Mouse (Mus musculus) skeletal muscle tissue, postnatal 0 days (tissue): ENCODE data around the gene Fam214b. TPM values are rescaled to one million over a fixed set of nuclear protein-coding genes. Genes with fewer than 3 reads are reported as not detected.

Source experiments
- polyA plus RNA-seq: library from polyadenylated mRNA; unstranded; fragments of >200 nt; fragmentation: Nextera tagmentation; extraction: Ambion mirVana; gene quantifications from 2 replicates; pipeline ENCODE4 v1.2.1, GENCODE M21; 2015

Fam214b gene
- polyA plus RNA-seq = 8.8 and 9.5 TPM in 2 replicates

DNA sequence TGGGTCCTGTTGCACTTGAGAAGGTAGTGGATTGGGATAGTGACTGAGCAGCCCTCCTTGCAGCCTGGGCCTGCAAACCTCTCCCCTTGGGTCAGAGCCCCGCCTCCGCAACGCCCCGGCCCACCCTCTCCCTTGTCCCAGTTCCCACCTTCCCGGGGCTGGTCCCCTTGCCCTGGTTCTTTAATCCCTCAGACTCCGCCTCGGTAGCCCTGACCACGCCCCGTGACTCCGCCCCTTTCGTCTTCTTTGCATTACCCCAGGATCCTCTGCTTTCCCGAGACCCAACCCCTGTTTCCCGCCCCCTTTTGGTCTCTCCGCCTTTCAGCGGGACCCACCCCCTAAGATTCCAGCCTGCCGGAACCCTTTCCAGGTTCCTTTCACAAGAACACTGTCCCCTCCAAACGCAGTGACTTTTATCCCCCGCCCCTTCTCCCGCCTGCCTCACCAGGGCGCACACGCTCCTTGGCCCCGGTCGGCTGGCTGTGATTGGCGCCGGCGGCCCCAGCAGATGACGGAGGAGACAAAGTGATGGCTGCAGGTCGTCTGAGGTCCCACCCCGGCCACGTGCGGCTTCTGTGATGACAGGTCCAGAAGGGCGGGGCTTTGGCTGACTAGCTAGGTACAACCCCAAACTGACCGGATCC, at the start of gene Fam214b:
Gene Fam214b, minus strand, starts transcription at position 562 of the 644 bp plus-strand sequence.

DNA sequence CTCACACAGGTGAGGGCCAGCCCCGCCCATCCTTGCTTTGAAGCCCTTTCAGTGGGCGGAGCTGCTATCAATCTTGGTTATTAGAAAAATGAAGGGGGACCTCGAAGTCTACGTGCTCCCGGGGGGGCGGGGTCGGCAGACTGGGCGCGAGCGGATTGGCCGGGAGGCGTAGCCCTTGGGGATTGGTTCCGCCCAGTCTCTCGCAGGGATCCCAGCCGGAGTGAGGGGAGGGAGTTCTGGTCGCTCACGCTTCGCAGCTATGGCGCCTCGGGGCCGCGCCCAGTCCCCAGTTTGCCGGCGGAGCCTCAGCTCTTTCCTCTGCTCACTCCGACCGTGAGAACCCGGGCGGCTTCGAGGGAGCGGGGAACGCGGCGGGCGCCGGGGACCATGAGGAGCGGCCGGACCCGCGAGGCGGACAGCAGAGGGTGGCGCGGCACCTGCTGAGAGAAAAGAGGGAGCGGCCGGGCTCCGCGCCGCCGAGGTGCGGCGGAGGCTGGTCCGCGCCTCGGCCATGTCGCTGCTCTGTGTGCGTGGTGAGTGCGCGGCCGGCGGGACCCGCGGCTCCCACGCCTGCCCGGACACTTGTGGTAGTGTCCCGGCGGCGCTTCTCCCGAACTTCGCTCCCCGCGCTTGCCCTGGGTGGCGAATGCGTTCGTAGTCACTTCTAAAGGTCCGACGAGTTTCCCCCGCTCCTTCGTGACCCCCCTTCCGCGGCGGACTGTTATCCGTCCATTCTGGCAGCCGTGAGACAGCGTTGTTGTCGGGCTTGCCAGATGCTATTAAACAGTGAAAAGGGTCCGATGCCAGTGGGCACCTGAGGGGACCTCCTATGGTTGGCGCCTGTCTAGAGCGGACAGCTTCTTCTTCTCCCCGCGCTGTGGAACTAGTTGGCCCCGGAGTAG, 13.0 kb upstream of the Fam214b start, which contains the start of gene Unc13b:
Gene Unc13b, plus strand, starts transcription at position 201 of the 902 bp plus-strand sequence.

DNA sequence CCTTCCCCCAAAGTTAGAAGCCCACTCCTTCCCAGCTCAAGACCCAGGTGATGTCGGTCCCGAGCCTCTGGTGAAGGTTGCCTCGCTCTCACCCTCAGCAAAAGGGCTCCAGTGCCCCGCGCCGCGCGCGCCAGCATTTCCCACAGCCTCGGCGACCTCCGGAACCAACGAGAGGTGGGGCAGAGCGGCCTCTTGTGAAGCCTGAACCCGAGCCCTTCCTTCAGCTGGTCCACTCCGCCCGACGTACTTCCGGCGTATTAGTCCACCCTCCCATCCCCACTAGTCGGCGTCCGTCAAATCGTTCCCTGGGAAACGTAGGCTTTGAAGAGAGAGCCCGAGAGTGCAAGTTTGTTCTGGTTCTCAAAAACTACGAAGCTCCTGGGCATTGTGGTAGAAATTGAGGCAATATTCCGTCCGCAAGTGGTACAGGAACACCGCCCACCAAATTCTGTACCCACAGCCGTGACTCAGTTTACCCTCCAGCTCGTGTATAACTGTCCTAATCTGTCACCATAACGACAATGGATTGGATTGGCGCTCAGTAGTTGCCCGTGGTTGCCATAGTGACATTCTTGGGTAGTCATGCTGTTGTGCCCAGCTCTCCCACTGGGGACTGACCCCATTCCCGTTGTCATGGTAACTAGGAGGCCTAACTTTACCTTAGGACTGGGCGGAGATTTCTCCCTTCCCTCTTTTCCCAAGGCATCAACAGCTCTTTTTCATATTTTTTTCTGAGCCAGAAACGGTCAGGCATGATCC, 14.6 kb downstream of the Fam214b start, which contains the start of gene Stoml2:
Gene Stoml2, minus strand, starts transcription at position 474 of the 759 bp plus-strand sequence.

DNA sequence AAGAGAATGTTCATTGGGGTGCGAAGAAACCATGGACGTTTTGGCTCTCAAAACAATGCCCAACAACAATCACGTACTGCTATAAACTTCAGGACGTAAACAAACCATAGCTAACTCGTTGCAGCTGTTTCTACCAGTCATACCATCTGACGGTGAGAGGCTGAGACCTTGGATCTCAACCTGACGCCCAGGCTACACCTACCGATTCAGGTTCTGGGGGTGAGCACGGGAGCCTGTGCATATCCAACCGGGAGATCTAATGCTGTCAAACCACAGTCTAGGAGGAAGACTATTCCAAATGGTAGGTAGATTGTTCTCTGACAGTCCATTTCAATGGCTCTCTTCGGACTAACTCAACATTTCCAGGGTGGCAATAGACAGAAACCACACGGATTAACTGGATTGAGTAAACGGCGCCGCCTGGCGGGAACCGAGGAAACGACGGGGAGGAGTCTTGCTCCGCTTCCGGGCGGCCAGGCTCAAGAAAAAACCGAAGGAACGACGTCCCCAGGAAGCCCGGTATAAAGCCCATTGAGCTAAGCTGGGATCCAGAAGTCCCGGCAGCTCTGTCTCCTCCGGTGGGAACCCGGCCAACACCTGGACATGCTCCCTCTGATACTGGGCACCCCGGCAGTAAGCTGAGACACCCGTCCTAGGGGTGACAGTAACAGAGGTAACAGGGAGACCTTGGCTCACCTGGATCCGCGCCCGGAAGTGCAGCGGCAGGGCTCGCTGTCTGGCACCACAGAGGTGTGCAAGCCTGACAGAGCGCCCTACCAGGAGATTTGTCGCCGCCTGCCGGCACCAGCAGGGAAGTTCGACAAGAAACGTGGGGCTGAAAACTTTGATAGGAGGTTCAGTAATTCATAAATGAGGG, 20.7 kb downstream of the Fam214b start, which contains the start of gene Pigo:
Gene Pigo, minus strand, starts transcription at position 736 of the 877 bp plus-strand sequence.

DNA sequence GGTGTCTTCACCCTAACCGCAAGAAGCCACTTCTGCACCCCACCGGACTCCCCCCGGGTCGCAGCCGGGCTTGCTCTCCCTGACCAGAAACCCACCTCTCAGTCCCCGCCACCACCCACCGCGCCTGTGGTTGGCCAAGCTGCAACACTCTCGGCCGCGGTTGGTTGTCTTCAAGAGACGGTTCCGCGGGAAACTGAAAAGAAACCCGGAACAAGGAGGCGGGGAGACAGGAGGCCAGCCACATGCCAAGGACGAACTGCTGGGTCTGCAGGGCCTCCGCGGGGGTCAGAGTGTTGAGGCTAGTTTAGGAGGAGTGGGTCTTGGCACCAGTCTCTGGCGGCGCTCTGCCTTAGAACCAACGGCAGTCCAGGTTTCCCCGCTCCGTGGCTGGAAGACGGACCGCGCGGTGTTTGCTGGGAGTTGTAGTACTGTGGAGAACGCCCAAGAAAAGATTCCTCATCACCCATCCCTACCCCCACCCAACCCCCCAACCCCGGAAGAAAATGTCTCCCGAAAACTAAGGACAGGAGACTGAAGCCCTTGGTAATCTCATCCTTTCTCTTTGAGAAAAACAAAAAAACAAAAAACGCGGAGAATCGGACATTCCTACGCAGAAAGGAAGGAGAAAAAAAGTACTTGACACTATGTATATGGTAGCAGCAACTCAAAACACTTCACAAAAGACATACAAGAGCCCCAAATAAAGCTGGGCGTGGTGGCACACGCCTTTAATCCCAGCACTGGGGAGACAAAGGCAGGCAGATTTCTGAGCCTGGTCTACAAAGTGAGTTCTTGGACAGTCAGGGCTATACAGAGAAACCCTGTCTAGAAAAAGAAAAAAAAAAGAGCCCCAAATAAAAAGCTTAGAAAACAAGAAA, 35.6 kb downstream of the Fam214b start, which contains the start of gene Fancg:
Gene Fancg, minus strand, starts transcription at position 346 of the 878 bp plus-strand sequence.

DNA sequence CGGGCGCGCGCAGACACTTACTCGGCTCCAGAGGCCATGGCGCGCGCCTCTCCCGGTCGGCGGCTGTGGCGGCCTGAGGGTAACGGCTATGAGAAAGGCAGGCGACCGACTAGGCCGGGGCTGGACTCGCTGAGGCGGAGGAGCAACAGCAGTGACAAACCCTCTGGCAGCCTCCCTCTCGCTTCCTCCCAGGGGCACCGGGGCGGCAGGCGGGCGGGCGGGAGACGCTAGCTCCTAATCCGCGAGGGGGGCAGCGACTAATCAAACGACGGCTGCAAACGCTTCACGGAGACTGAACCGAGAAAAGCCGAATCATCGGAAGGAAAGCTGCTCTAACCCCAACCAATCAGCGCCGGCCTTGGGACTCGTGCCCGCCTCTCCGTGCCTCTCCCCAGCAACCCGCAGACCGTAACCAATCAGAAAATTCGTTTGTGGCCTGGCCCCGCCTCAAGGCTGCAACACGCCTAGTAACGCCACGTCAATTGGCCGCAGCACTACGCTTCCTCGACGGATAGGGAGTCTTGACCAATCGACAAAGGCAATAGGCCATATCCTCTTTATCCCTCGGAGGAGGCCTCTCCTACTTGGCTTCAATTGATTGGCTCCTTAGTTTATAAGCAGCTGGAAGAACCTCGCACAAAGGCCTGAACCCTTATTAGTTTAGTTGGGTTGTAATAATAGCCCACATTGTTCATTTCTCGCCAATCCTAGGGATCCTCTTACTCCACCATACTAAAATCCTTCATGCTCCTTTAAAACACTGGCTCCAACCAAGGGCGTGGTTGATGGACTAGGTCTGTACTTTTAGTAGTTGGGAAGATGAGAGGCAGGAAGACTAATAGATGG, 45.7 kb downstream of the Fam214b start, which contains the start of gene Vcp:
Gene Vcp, minus strand, starts transcription at position 367 of the 846 bp plus-strand sequence.

Other genes with a start within 250 kb of the Fam214b start
- not detected in 2 replicates for gene Fam205a1, start 192.3 kb downstream of the Fam214b start, polyA plus RNA-seq
- 0.04 TPM in 1 of 2 replicates, not detected in the other for gene Gm12394, start 189.4 kb downstream of the Fam214b start, polyA plus RNA-seq
- gene Fam205c, start 172.0 kb downstream of the Fam214b start, polyA plus RNA-seq = 0.21 TPM in 1 of 2 replicates, not detected in the other
- gene Phf24, start 129.6 kb downstream of the Fam214b start, polyA plus RNA-seq = 0.51 and 0.73 TPM in 2 replicates
- gene Dnajb5, start 96.4 kb downstream of the Fam214b start, polyA plus RNA-seq = 16.7 and 18.6 TPM in 2 replicates
- gene 1700022I11Rik, start 76.6 kb downstream of the Fam214b start, polyA plus RNA-seq = 0.32 and 0.42 TPM in 2 replicates
- gene Vcp, start 45.7 kb downstream of the Fam214b start, polyA plus RNA-seq = 372 and 383 TPM in 2 replicates
- gene Fancg, start 35.7 kb downstream of the Fam214b start, polyA plus RNA-seq = 3.5 and 4.0 TPM in 2 replicates
- gene Pigo, start 20.4 kb downstream of the Fam214b start, polyA plus RNA-seq = 8.2 and 8.5 TPM in 2 replicates
- 162 and 173 TPM in 2 replicates for gene Stoml2, start 14.5 kb downstream of the Fam214b start, polyA plus RNA-seq
- 0.78 and 0.81 TPM in 2 replicates for gene Unc13b, start 12.7 kb upstream of the Fam214b start, polyA plus RNA-seq
- gene Atp8b5, start 220.9 kb upstream of the Fam214b start, polyA plus RNA-seq = 1.0 and 2.4 TPM in 2 replicates